Mouse (Mus musculus) kidney, embryonic 14.5 days (tissue): Measurements from ENCODE around the gene Atp6v0d1. TPM values are rescaled to one million over a fixed set of nuclear protein-coding genes. Genes with fewer than 3 reads are reported as not detected.
A peak's percentile ranks its signal among the peaks of the same experiment; 100 is the strongest.

Experiments
- ATAC-seq: fragments of 200-750 bp; cut with Nextera tagmentation; 2 replicates; pipeline ENCODE4 v1.8.0; 2017; ENCODE audit warnings: moderate number of reproducible peaks, mild to moderate bottlenecking, moderate TSS enrichment, moderate library complexity; ENCODE audit not compliant: low FRiP score, low TSS enrichment
- H3K27ac ChIP-seq: fragments of 300-500 bp; sonication (generic); 2 replicates; pipeline ENCODE4 v1.5.1; 2014; ENCODE audit warnings: low read depth, mild to moderate bottlenecking, low read length, moderate library complexity, mixed read lengths
- H3K27me3 ChIP-seq: fragments of 300-500 bp; sonication (generic); 2 replicates; pipeline ENCODE4 v1.6.1; 2014; ENCODE audit warnings: mild to moderate bottlenecking, low read length; ENCODE audit not compliant: control insufficient read depth, insufficient read depth
- H3K36me3 ChIP-seq: fragments of 300-500 bp; sonication (generic); 2 replicates; pipeline ENCODE4 v1.6.1; 2014; ENCODE audit warnings: low read length, mixed read lengths; ENCODE audit not compliant: control insufficient read depth, insufficient read depth
- H3K4me1 ChIP-seq: fragments of 300-500 bp; sonication (generic); 2 replicates; pipeline ENCODE4 v1.6.1; 2014; ENCODE audit warnings: low read length, mixed read lengths; ENCODE audit not compliant: control insufficient read depth, insufficient read depth
- H3K4me2 ChIP-seq: fragments of 300-500 bp; sonication (generic); replicated peaks from 2 replicates; pipeline ENCODE4 v1.6.1; 2014; ENCODE audit warnings: low read depth, mild to moderate bottlenecking, low read length
- H3K4me3 ChIP-seq: fragments of 300-500 bp; sonication (generic); 2 replicates; pipeline ENCODE4 v1.5.1; 2014; ENCODE audit warnings: mild to moderate bottlenecking, low read length
- H3K9ac ChIP-seq: fragments of 300-500 bp; sonication (generic); 2 replicates; pipeline ENCODE4 v1.6.1; 2014; ENCODE audit warnings: low read depth, mild to moderate bottlenecking, low read length, moderate library complexity
- H3K9me3 ChIP-seq: fragments of 300-500 bp; sonication (generic); 2 replicates; pipeline ENCODE4 v1.6.1; 2016; ENCODE audit warnings: low read length; ENCODE audit not compliant: control insufficient read depth
- WGBS: fragments of 180-500 bp; shearing (Covaris S2); extraction: QIAGEN DNeasy Blood & Tissue Kit; methylation state at CpG from one replicate; pipeline ENCODE4 v1.1.7; 2014; 5-methylcytosine and 5-hydroxymethylcytosine counted together
- polyA plus RNA-seq: library from polyadenylated mRNA; unstranded; fragments of >200 nt; fragmentation: Nextera tagmentation; extraction: Ambion mirVana; gene quantifications from 2 replicates; pipeline ENCODE4 v1.2.1, GENCODE M21; 2014

The Atp6v0d1 gene
- polyA plus RNA-seq: 73.9 and 90.1 TPM in 2 replicates

GRCm38 (mm10) chr8:105565952-105566702 lies at the start of gene Atp6v0d1:
Atp6v0d1 (minus strand) TSS chr8:105566047.
- Histone ChIP-seq H3K9ac (peak within 1 kb of the TSS; percentile 82), H3K4me3 (peak within 1 kb of the TSS; percentile 81), H3K4me2 (peak within 1 kb of the TSS; percentile 91), H3K27ac (peak within 1 kb of the TSS; percentile 48; the same call in 1 of the 2 replicates), H3K36me3 (no peaks in the 10 kb centered on the region; the same call in 1 of the 2 replicates), H3K9me3 (no peaks in the 10 kb centered on the region), H3K27me3 (0 out of 2 replicates have a peak, but pooled peaks cover 3% of the 10 kb centered on the region), H3K4me1 (peaks cover 9% of the 10 kb centered on the region; the same call in 1 of the 2 replicates)
- WGBS: 4% methylated on average over 50 of the region's 53 CpGs
- peak; percentile 99 for ATAC-seq

GRCm38 (mm10) chr8:105613830-105614511 lies 48.1 kb upstream of the Atp6v0d1 start:
- ATAC-seq: peak; percentile 85
- peaks cover 21% of the 10 kb centered on the region; the same call in 1 of the 2 replicates for H3K4me1 ChIP-seq

GRCm38 (mm10) chr8:105613037-105613436 lies 47.2 kb upstream of the Atp6v0d1 start:
- no peaks in the 10 kb centered on the region for H3K9me3 ChIP-seq
- H3K4me2 ChIP-seq: peak overlapping the region; percentile 95
- no peak overlapping the region for H3K27ac ChIP-seq
- H3K4me1 ChIP-seq: peaks cover 21% of the 10 kb centered on the region; the same call in 1 of the 2 replicates
- no peak for ATAC-seq
- H3K9ac ChIP-seq: peak overlapping the region; percentile 37; the same call in 1 of the 2 replicates
- no peaks in the 10 kb centered on the region for H3K27me3 ChIP-seq
- H3K4me3 ChIP-seq: peak overlapping the region; percentile 36
- 2% methylated on average over 20 of the region's 20 CpGs for WGBS
- H3K36me3 ChIP-seq: peaks cover 31% of the 10 kb centered on the region

More at GRCm38 (mm10) chr8:105613830-105614511, 48.1 kb upstream of the Atp6v0d1 start:
- Histone ChIP-seq H3K36me3 (peaks cover 40% of the 10 kb centered on the region), H3K9ac (peak overlapping the region; percentile 55), H3K27me3 (no peaks in the 10 kb centered on the region), H3K27ac (no peak overlapping the region), H3K4me3 (peak overlapping the region; percentile 54), H3K9me3 (no peaks in the 10 kb centered on the region), H3K4me2 (peak overlapping the region; percentile 95)
- under 1% methylated on average over 46 of the region's 50 CpGs for WGBS

- Histone ChIP-seq H3K4me1 (peaks cover 32% of the 10 kb centered on the region), H3K27me3 (no peaks in the 10 kb centered on the region), H3K27ac (no peak overlapping the region), H3K4me2 (no peak overlapping the region), H3K36me3 (peaks cover 19% of the 10 kb centered on the region), H3K4me3 (no peak overlapping the region), H3K9me3 (no peaks in the 10 kb centered on the region), H3K9ac (no peak overlapping the region)
- no peak for ATAC-seq
- 87% methylated on average over 9 of the region's 9 CpGs for WGBS
Measured at GRCm38 (mm10) chr8:105611836-105612235, 46.0 kb upstream of the Atp6v0d1 start.

- Histone ChIP-seq H3K9ac (no peak overlapping the region), H3K4me1 (peaks cover 31% of the 10 kb centered on the region), H3K9me3 (no peaks in the 10 kb centered on the region), H3K27me3 (no peaks in the 10 kb centered on the region), H3K4me3 (no peak overlapping the region), H3K27ac (no peak overlapping the region), H3K4me2 (no peak overlapping the region), H3K36me3 (peaks cover under 1% of the 10 kb centered on the region)
- ATAC-seq: no peak
- 45% methylated on average over 4 of the region's 4 CpGs for WGBS
Measured at GRCm38 (mm10) chr8:105609771-105610170, 43.9 kb upstream of the Atp6v0d1 start.

GRCm38 (mm10) chr8:105609355-105609754 lies 43.5 kb upstream of the Atp6v0d1 start:
- H3K9ac ChIP-seq: no peak overlapping the region
- no peak for ATAC-seq
- WGBS: 69% methylated on average over 2 of the region's 2 CpGs
- H3K9me3 ChIP-seq: no peaks in the 10 kb centered on the region
- no peaks in the 10 kb centered on the region for H3K27me3 ChIP-seq
- H3K4me2 ChIP-seq: no peak overlapping the region
- H3K27ac ChIP-seq: no peak overlapping the region
- H3K36me3 ChIP-seq: no peaks in the 10 kb centered on the region
- no peak overlapping the region for H3K4me3 ChIP-seq
- H3K4me1 ChIP-seq: peaks cover 27% of the 10 kb centered on the region

- no peak overlapping the region for H3K4me2 ChIP-seq
- ATAC-seq: no peak
- no peak overlapping the region for H3K27ac ChIP-seq
- H3K27me3 ChIP-seq: no peaks in the 10 kb centered on the region
- 0 out of 2 replicates have a peak overlapping the region, but pooled peaks have one; percentile 73 for H3K4me3 ChIP-seq
- no peak overlapping the region for H3K9ac ChIP-seq
- no peaks in the 10 kb centered on the region for H3K36me3 ChIP-seq
- H3K4me1 ChIP-seq: peaks cover 19% of the 10 kb centered on the region
- no peaks in the 10 kb centered on the region for H3K9me3 ChIP-seq
- 30% methylated on average over 4 of the region's 4 CpGs for WGBS
Measured at GRCm38 (mm10) chr8:105607684-105608083, 41.8 kb upstream of the Atp6v0d1 start.

- H3K4me1 ChIP-seq: peaks cover 18% of the 10 kb centered on the region
- no peaks in the 10 kb centered on the region for H3K9me3 ChIP-seq
- peak overlapping the region; percentile 73 for H3K4me3 ChIP-seq
- H3K4me2 ChIP-seq: peak overlapping the region; percentile 58
- H3K27me3 ChIP-seq: no peaks in the 10 kb centered on the region
- ATAC-seq: 0 out of 2 replicates have a peak, but pooled peaks have one; percentile 0
- WGBS: 4% methylated on average over 10 of the region's 10 CpGs
- H3K36me3 ChIP-seq: no peaks in the 10 kb centered on the region
- peak overlapping the region; percentile 88 for H3K27ac ChIP-seq
- H3K9ac ChIP-seq: peak overlapping the region; percentile 86
Measured at GRCm38 (mm10) chr8:105607062-105607461, 41.2 kb upstream of the Atp6v0d1 start.
